Mouse (Mus musculus): Measurements from ENCODE around the gene Gls2.
A peak's percentile ranks its signal among the peaks of the same experiment; 100 is the strongest.
"Not testable (repeated sequence)": the region's sequence is repeated elsewhere in the genome, so short reads cannot be mapped to it uniquely, and the experiment has no call there.

Gls2 gene

GRCm38 (mm10) chr10:128201856-128202255 is 7.6 kb downstream of the Gls2 start:
- DNase-seq, result no peak

GRCm38 (mm10) chr10:128204941-128205340 is 10.7 kb downstream of the Gls2 start:
- no peak for DNase-seq

- DNase-seq, result no peak
Measured at GRCm38 (mm10) chr10:128208326-128208725, 14.1 kb downstream of the Gls2 start.

GRCm38 (mm10) chr10:128209311-128210009 is 15.2 kb downstream of the Gls2 start:
- no peak for DNase-seq

- no peak for DNase-seq
Measured at GRCm38 (mm10) chr10:128210131-128210530, 15.9 kb downstream of the Gls2 start.

- no peak for DNase-seq
Measured at GRCm38 (mm10) chr10:128210954-128211353, 16.7 kb downstream of the Gls2 start.

- peak; percentile 86 for DNase-seq
Measured at GRCm38 (mm10) chr10:128211390-128212108, 17.3 kb downstream of the Gls2 start, which contains the start of gene Spryd4. TSS of gene Spryd4 (minus strand) at chr10:128211807.

- no peak for DNase-seq
Measured at GRCm38 (mm10) chr10:128212148-128212547, 17.9 kb downstream of the Gls2 start.

- peak; percentile 78 for DNase-seq
Measured at GRCm38 (mm10) chr10:128212871-128213323, 18.6 kb downstream of the Gls2 start.

GRCm38 (mm10) chr10:128214112-128214511 is 19.9 kb downstream of the Gls2 start:
- not testable (repeated sequence) for DNase-seq

- no peak for DNase-seq
Measured at GRCm38 (mm10) chr10:128214981-128215380, 20.7 kb downstream of the Gls2 start.

GRCm38 (mm10) chr10:128218387-128219117 is 24.3 kb downstream of the Gls2 start:
- DNase-seq, result no peak

- no peak for DNase-seq
Measured at GRCm38 (mm10) chr10:128221533-128222286, 27.5 kb downstream of the Gls2 start.

GRCm38 (mm10) chr10:128225064-128225463 is 30.8 kb downstream of the Gls2 start:
- DNase-seq, result no peak

- no peak for DNase-seq
Measured at GRCm38 (mm10) chr10:128225538-128225937, 31.3 kb downstream of the Gls2 start, which contains the start of gene Mip. TSS of gene Mip (plus strand) at chr10:128225838.

- no peak for DNase-seq
Measured at GRCm38 (mm10) chr10:128227592-128227991, 33.3 kb downstream of the Gls2 start.

GRCm38 (mm10) chr10:128228009-128228408 is 33.8 kb downstream of the Gls2 start:
- DNase-seq, result no peak

GRCm38 (mm10) chr10:128230582-128230981 is 36.3 kb downstream of the Gls2 start:
- no peak for DNase-seq

- DNase-seq, result no peak
Measured at GRCm38 (mm10) chr10:128231146-128231545, 36.9 kb downstream of the Gls2 start.

- DNase-seq, result peak; percentile 93
Measured at GRCm38 (mm10) chr10:128231697-128232419, 37.6 kb downstream of the Gls2 start, which contains the start of gene Timeless. TSS of gene Timeless (plus strand) at chr10:128232065.

GRCm38 (mm10) chr10:128232420-128232985 is 38.2 kb downstream of the Gls2 start:
- DNase-seq, result peak; percentile 71
